Mouse (Mus musculus): ENCODE results near the gene Clcf1. TPM values are rescaled to one million over a fixed set of nuclear protein-coding genes. Genes with fewer than 3 reads are reported as not detected.

The Clcf1 gene
- polyA plus RNA-seq, 1 experiment from 2014 or later: 6.5 TPM

DNA sequence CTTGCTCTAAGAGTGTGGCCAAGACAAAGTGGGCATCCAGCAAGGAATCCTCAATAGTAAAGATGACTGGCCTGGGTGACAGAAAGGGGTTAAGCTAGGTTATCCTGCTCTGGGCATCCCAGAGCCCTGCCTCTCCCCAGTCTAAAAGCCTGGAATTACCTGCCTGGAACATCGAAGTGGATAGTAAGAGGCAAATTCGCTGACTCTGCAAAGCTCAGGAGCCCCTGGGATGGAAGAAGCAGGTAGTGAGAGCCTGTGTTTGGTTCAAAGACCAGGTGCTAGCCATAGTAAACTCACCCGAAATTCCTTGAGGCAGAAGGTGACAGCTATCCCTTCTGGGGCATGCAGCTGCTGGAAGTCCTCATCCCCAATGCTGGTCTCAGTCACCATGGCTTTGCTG is 16.9 kb upstream of the Clcf1 start:
- no peaks in the 10 kb centered on the region for H3K9me3 ChIP-seq (replicated peaks; ENCODE audit: low read length)
- 59% methylated on average over 3 of the region's 3 CpGs for WGBS
- H3K4me2 ChIP-seq (ENCODE audit: low read length): no peak overlapping the region
- DNase-seq (ENCODE audit: low spot score) (no peak), ATAC-seq (replicated peaks; ENCODE audit: low FRiP score, low read depth) (no peak)
- H3K4me1 ChIP-seq (replicated peaks; ENCODE audit: insufficient read depth, low read length): peaks cover 19% of the 10 kb centered on the region
- H3K4me3 ChIP-seq (replicated peaks; ENCODE audit: low read depth, low read length): no peak overlapping the region
- no peak for TF ChIP-seq CTCF (IDR thresholded peaks at IDR 0.05; ENCODE audit: low read depth)
- H3K27me3 ChIP-seq (ENCODE audit: insufficient read depth, low read length): no peaks in the 10 kb centered on the region
- no peak overlapping the region for H3K27ac ChIP-seq
- H3K36me3 ChIP-seq (ENCODE audit: insufficient read depth, low read length): peaks cover 32% of the 10 kb centered on the region
- no peak overlapping the region for H3K9ac ChIP-seq (ENCODE audit: low read depth, low read length)

DNA sequence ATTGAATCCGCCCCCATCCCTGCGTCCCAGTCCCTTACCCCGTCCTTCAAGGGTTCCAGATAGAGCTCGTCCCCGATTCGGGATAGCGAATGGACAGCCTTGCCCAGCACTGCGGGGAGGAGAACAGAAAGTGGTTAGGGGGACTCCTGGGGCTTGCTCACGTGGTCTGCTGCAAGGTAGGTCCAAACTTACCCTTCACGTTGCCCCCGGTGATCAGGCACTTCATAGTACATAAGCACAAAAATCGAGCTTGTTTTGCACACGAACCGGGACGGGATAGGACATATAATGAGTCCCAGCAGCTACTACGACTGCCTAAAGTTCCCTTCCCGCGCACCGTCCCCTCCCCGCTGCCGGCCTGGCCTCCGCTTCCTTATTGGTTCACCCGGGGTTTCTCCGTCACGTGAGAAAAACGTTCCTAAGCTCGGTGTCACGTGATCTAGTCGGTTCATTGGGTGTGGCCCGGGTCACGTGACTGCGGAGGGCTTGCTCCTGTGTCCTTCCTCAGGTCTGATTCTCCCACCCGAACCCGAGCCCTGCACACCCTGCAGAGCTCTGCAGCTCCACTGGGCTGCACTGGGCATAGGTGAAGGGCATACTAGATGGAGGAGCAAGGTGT is 12.6 kb upstream of the Clcf1 start, which contains the start of gene Rad9a:
TSS of gene Rad9a (minus strand) at position 372 of the 619 bp plus-strand sequence.
- H3K4me1 ChIP-seq (replicated peaks; ENCODE audit: insufficient read depth, low read length): peaks cover 13% of the 10 kb centered on the region
- no peak for TF ChIP-seq CTCF (IDR thresholded peaks at IDR 0.05; ENCODE audit: low read depth)
- under 1% methylated on average over 34 of the region's 34 CpGs for WGBS
- H3K9me3 ChIP-seq (replicated peaks; ENCODE audit: low read length): no peaks in the 10 kb centered on the region
- peak within 1 kb of the TSS; percentile 55 for H3K27ac ChIP-seq
- H3K4me2 ChIP-seq (ENCODE audit: low read length): peak within 1 kb of the TSS; percentile 87
- DNase-seq (ENCODE audit: low spot score): peak; percentile 99
- H3K9ac ChIP-seq (ENCODE audit: low read depth, low read length): peak within 1 kb of the TSS; percentile 62
- H3K36me3 ChIP-seq (ENCODE audit: insufficient read depth, low read length): peaks cover 11% of the 10 kb centered on the region; the same call in 1 of the 2 replicates
- H3K27me3 ChIP-seq (ENCODE audit: insufficient read depth, low read length): no peaks in the 10 kb centered on the region
- ATAC-seq (replicated peaks; ENCODE audit: low FRiP score, low read depth): peak; percentile 82
- H3K4me3 ChIP-seq (replicated peaks; ENCODE audit: low read depth, low read length): peak within 1 kb of the TSS; percentile 53

DNA sequence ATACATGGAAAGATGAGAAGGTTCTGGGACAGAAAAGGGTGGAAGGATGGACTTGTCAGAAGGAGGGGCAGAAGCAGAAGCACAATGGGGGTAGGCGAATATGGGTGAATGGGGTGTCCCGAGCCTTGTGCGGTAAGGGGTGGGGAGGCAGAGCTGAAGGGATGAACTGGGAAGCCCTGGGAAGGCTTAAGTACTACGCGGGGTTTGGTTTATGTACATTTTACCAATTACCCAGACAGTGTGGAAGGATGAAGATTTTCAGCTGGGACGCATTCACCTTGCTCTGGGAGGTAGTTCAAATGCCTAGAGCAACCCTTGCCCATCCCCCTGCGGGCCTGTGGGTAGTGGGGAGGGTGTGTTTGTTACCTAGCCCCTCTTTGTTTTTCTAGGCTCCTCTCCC is 11.9 kb upstream of the Clcf1 start:
- 42% methylated on average over 7 of the region's 7 CpGs for WGBS
- no peaks in the 10 kb centered on the region for H3K9me3 ChIP-seq (replicated peaks; ENCODE audit: low read length)
- peaks cover 9% of the 10 kb centered on the region for H3K4me1 ChIP-seq (replicated peaks; ENCODE audit: insufficient read depth, low read length)
- no peak for TF ChIP-seq CTCF (IDR thresholded peaks at IDR 0.05; ENCODE audit: low read depth)
- peak overlapping the region; percentile 62 for H3K9ac ChIP-seq (ENCODE audit: low read depth, low read length)
- peak overlapping the region; percentile 87 for H3K4me2 ChIP-seq (ENCODE audit: low read length)
- H3K27me3 ChIP-seq (ENCODE audit: insufficient read depth, low read length): no peaks in the 10 kb centered on the region
- H3K4me3 ChIP-seq (replicated peaks; ENCODE audit: low read depth, low read length): peak overlapping the region; percentile 53
- ATAC-seq (replicated peaks; ENCODE audit: low FRiP score, low read depth) (no peak), DNase-seq (ENCODE audit: low spot score) (no peak)
- H3K36me3 ChIP-seq (ENCODE audit: insufficient read depth, low read length): peaks cover 6% of the 10 kb centered on the region; the same call in 1 of the 2 replicates
- no peak overlapping the region for H3K27ac ChIP-seq

DNA sequence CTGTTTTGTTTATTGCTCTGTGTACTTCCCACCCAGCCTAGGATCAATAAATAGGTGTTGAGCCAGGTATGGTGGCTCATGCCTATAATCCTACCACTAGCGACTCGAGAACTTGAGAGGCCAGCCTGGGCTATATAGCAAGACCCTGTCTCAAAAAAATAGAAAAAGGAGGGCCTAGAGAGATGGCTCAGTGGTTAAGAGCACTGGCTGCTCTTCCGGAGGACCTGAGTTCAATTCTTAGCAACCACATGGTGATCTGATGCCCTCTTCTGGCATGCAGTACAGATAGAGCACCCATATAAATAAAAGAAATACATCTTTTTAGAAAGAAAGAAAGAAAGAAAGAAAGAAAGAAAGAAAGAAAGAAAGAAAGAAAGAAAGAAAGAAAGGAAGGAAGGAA is 10.9 kb upstream of the Clcf1 start:
- ATAC-seq (replicated peaks; ENCODE audit: low FRiP score, low read depth): no peak
- WGBS: 60% methylated on average over 3 of the region's 3 CpGs
- H3K36me3 ChIP-seq (ENCODE audit: insufficient read depth, low read length): peaks cover 6% of the 10 kb centered on the region; the same call in 1 of the 2 replicates
- H3K4me3 ChIP-seq (replicated peaks; ENCODE audit: low read depth, low read length): no peak overlapping the region
- no peaks in the 10 kb centered on the region for H3K9me3 ChIP-seq (replicated peaks; ENCODE audit: low read length)
- no peaks in the 10 kb centered on the region for H3K27me3 ChIP-seq (ENCODE audit: insufficient read depth, low read length)
- DNase-seq (ENCODE audit: low spot score): no peak
- H3K9ac ChIP-seq (ENCODE audit: low read depth, low read length): no peak overlapping the region
- peak; percentile 32 for TF ChIP-seq CTCF (IDR thresholded peaks at IDR 0.05; ENCODE audit: low read depth)
- H3K4me1 ChIP-seq (replicated peaks; ENCODE audit: insufficient read depth, low read length): peaks cover 9% of the 10 kb centered on the region
- H3K4me2 ChIP-seq (ENCODE audit: low read length): no peak overlapping the region
- H3K27ac ChIP-seq: no peak overlapping the region

DNA sequence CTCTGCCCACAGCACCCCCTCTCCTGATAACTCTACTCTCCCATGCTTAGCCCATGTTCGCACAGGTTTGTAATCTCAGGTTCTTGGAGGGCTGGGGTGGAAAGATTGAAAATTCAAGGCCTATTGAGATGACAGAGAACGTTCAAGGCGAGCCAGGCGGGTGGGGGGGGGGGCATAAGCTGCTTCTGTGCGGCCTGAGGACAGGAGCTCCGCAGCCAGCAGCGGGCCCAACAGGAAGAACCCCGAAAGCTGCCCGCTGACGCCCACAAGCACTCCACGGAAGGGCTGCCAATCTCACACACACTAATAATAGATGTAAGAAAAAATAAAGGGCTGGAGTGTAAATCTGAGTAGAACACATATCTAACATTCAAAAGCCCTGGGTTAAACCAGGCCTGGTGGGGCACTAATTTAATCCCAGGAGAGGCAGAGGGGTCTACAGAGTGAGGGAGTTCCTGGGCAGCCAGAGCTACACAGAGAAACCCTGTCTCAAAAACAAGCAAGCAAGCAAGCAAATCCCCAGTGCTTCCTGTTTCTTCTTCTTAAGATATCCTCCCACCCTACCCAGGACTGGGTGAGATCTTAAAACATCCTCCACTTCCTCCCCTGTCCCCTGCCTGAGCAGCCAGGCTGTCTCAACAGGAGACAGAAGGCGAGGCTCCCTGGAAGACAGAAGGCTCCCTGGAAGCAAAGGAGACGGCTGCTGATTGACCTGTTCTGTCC is 10.3 kb upstream of the Clcf1 start:
- Histone ChIP-seq H3K36me3 (ENCODE audit: insufficient read depth, low read length) (peaks cover 6% of the 10 kb centered on the region; the same call in 1 of the 2 replicates), H3K27me3 (ENCODE audit: insufficient read depth, low read length) (no peaks in the 10 kb centered on the region), H3K9ac (ENCODE audit: low read depth, low read length) (no peak overlapping the region), H3K4me1 (replicated peaks; ENCODE audit: insufficient read depth, low read length) (peaks cover 9% of the 10 kb centered on the region), H3K9me3 (replicated peaks; ENCODE audit: low read length) (no peaks in the 10 kb centered on the region), H3K27ac (no peak overlapping the region), H3K4me3 (replicated peaks; ENCODE audit: low read depth, low read length) (no peak overlapping the region), H3K4me2 (ENCODE audit: low read length) (no peak overlapping the region)
- ATAC-seq (replicated peaks; ENCODE audit: low FRiP score, low read depth) (no peak), DNase-seq (ENCODE audit: low spot score) (peak; percentile 11)
- WGBS: 63% methylated on average over 13 of the region's 13 CpGs
- no peak for TF ChIP-seq CTCF (IDR thresholded peaks at IDR 0.05; ENCODE audit: low read depth)

DNA sequence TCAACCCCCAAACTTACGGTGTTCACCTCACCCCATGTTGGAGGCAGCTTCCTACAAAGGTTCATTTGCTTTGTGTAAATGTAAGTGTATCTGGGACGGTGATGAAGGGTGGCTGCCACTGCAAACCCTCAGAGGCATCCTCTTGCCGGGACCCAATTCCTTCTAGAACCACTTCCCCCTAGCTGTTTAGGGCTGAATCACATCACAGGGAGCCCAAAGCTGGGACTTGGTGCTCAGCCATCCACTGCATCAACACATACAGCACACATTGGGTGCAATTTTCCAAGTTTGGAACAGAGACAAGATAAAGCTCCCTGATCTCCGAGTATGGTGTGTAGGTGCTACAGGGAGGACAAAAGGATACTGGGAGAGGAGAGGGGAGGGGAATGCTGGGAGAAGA is 9.1 kb upstream of the Clcf1 start:
- DNase-seq (ENCODE audit: low spot score): peak; percentile 12
- H3K36me3 ChIP-seq (ENCODE audit: insufficient read depth, low read length): no peaks in the 10 kb centered on the region
- peaks cover 9% of the 10 kb centered on the region for H3K4me1 ChIP-seq (replicated peaks; ENCODE audit: insufficient read depth, low read length)
- no peak overlapping the region for H3K9ac ChIP-seq (ENCODE audit: low read depth, low read length)
- TF ChIP-seq CTCF (IDR thresholded peaks at IDR 0.05; ENCODE audit: low read depth): peak; percentile 33; the same call in 1 of the 2 replicates
- no peak overlapping the region for H3K4me3 ChIP-seq (replicated peaks; ENCODE audit: low read depth, low read length)
- ATAC-seq (replicated peaks; ENCODE audit: low FRiP score, low read depth): no peak
- no peak overlapping the region for H3K4me2 ChIP-seq (ENCODE audit: low read length)
- no peaks in the 10 kb centered on the region for H3K27me3 ChIP-seq (ENCODE audit: insufficient read depth, low read length)
- 58% methylated on average over 4 of the region's 4 CpGs for WGBS
- no peaks in the 10 kb centered on the region for H3K9me3 ChIP-seq (replicated peaks; ENCODE audit: low read length)
- no peak overlapping the region for H3K27ac ChIP-seq
